Mouse (Mus musculus) lung, postnatal 0 days (tissue): ENCODE data around the gene Gm30191.

Source experiments
- CTCF ChIP-seq: IDR thresholded peaks from 2 replicates; pipeline ENCODE4 v1.5.1; 2016; ENCODE audit warnings: antibody characterized with exemption, mild to moderate bottlenecking
- EP300 ChIP-seq: IDR thresholded peaks from 2 replicates; pipeline ENCODE4 v1.6.1; 2016; ENCODE audit warnings: antibody characterized with exemption, mild to moderate bottlenecking, control low read depth

- no peak for TF ChIP-seq EP300
- TF ChIP-seq CTCF = peak; percentile 37
Observed at GRCm38 (mm10) chr4:134227194-134227593, 19.5 kb upstream of the Gm30191 start, which contains the start of gene Catsper4.
